Mouse (Mus musculus): ENCODE results near the gene Camsap3.

Gene Camsap3

GRCm38 (mm10) chr8:3656725-3657381 is 69.8 kb downstream of the Camsap3 start:
- DNase-seq (ENCODE audit: low read depth), result no peak

All from naive thymus-derived CD4-positive, alpha-beta T cell, adult 2 months (primary cell).